Mouse (Mus musculus) limb, embryonic 11.5 days (tissue): ENCODE measurements around the gene Wwc2. TPM values are rescaled to one million over a fixed set of nuclear protein-coding genes. Genes with fewer than 3 reads are reported as not detected.

Experiments used
- ATAC-seq: fragments of 200-750 bp; cut with Nextera tagmentation; 2 replicates; pipeline ENCODE4 v1.8.0; 2017; ENCODE audit warnings: low read depth; ENCODE audit not compliant: insufficient number of reproducible peaks, low FRiP score, low TSS enrichment
- DNase-seq: peaks from one replicate; pipeline ENCODE4 v3.0.0-alpha.2; 2015; ENCODE audit warnings: low spot score
- H3K27ac ChIP-seq: fragments of 300-500 bp; sonication (generic); replicated peaks from 2 replicates; pipeline ENCODE4 v1.5.1; 2014; ENCODE audit warnings: low read depth, mild to moderate bottlenecking, low read length
- H3K27me3 ChIP-seq: fragments of 300-500 bp; sonication (generic); 2 replicates; pipeline ENCODE4 v1.6.1; 2014; ENCODE audit warnings: mild to moderate bottlenecking, low read length, mixed read lengths; ENCODE audit not compliant: control insufficient read depth, insufficient read depth
- H3K36me3 ChIP-seq: fragments of 300-500 bp; sonication (generic); 2 replicates; pipeline ENCODE4 v1.6.1; 2014; ENCODE audit warnings: mild to moderate bottlenecking, low read length, moderate library complexity, mixed read lengths; ENCODE audit not compliant: control insufficient read depth, insufficient read depth
- H3K4me1 ChIP-seq: fragments of 300-500 bp; sonication (generic); 2 replicates; pipeline ENCODE4 v1.6.1; 2014; ENCODE audit warnings: low read length, mixed read lengths; ENCODE audit not compliant: control insufficient read depth, insufficient read depth
- H3K4me2 ChIP-seq: fragments of 300-500 bp; sonication (generic); 2 replicates; pipeline ENCODE4 v1.6.1; 2014; ENCODE audit warnings: low read depth, mild to moderate bottlenecking, moderate library complexity; ENCODE audit not compliant: severe bottlenecking
- H3K4me3 ChIP-seq: fragments of 300-500 bp; sonication (generic); 2 replicates; pipeline ENCODE4 v1.5.1; 2014; ENCODE audit warnings: low read depth, low read length
- H3K9ac ChIP-seq: fragments of 300-500 bp; sonication (generic); 2 replicates; pipeline ENCODE4 v1.6.1; 2014; ENCODE audit warnings: mild to moderate bottlenecking, low read length
- H3K9me3 ChIP-seq: fragments of 300-500 bp; sonication (generic); 2 replicates; pipeline ENCODE4 v1.6.1; 2016; ENCODE audit warnings: low read length; ENCODE audit not compliant: control insufficient read depth
- WGBS: fragments of 180-500 bp; shearing (Covaris S2); extraction: QIAGEN DNeasy Blood & Tissue Kit; methylation state at CpG from one replicate; pipeline ENCODE4 v1.1.7; 2014; 5-methylcytosine and 5-hydroxymethylcytosine counted together
- polyA plus RNA-seq: library from polyadenylated mRNA; unstranded; fragments of >200 nt; fragmentation: Nextera tagmentation; extraction: Ambion mirVana; gene quantifications from 2 replicates; pipeline ENCODE4 v1.2.1, GENCODE M21; 2014

The Wwc2 gene
- polyA plus RNA-seq, 1 experiment from 2014 or later: 11.6 TPM

- Histone ChIP-seq H3K27ac (no peak overlapping the region), H3K9me3 (no peaks in the 10 kb centered on the region), H3K9ac (no peak overlapping the region), H3K4me1 (peaks cover 8% of the 10 kb centered on the region), H3K27me3 (no peaks in the 10 kb centered on the region), H3K36me3 (no peaks in the 10 kb centered on the region), H3K4me3 (no peak overlapping the region), H3K4me2 (no peak overlapping the region)
- WGBS: 64% methylated on average over 10 of the region's 10 CpGs
- DNase-seq (no peak), ATAC-seq (no peak)
Observed at GRCm38 (mm10) chr8:47943049-47943448, 47.7 kb downstream of the Wwc2 start.

- H3K9ac ChIP-seq: no peak overlapping the region
- no peak overlapping the region for H3K27ac ChIP-seq
- H3K4me2 ChIP-seq: no peak overlapping the region
- H3K9me3 ChIP-seq: no peaks in the 10 kb centered on the region
- H3K4me1 ChIP-seq: peaks cover 10% of the 10 kb centered on the region
- no peaks in the 10 kb centered on the region for H3K36me3 ChIP-seq
- no peak overlapping the region for H3K4me3 ChIP-seq
- DNase-seq (no peak), ATAC-seq (no peak)
- 63% methylated on average over 5 of the region's 5 CpGs for WGBS
- no peaks in the 10 kb centered on the region for H3K27me3 ChIP-seq
Observed at GRCm38 (mm10) chr8:47941028-47941427, 49.7 kb downstream of the Wwc2 start.

GRCm38 (mm10) chr8:47939933-47940870, 50.5 kb downstream of the Wwc2 start:
- H3K4me3 ChIP-seq: no peak overlapping the region
- H3K4me2 ChIP-seq: no peak overlapping the region
- no peaks in the 10 kb centered on the region for H3K9me3 ChIP-seq
- peaks cover 11% of the 10 kb centered on the region for H3K4me1 ChIP-seq
- no peaks in the 10 kb centered on the region for H3K36me3 ChIP-seq
- no peaks in the 10 kb centered on the region for H3K27me3 ChIP-seq
- DNase-seq (no peak), ATAC-seq (no peak)
- H3K27ac ChIP-seq: no peak overlapping the region
- no peak overlapping the region for H3K9ac ChIP-seq
- WGBS: 80% methylated on average over 10 of the region's 10 CpGs

- no peaks in the 10 kb centered on the region for H3K36me3 ChIP-seq
- H3K9ac ChIP-seq: no peak overlapping the region
- H3K27ac ChIP-seq: no peak overlapping the region
- DNase-seq (no peak), ATAC-seq (no peak)
- H3K9me3 ChIP-seq: no peaks in the 10 kb centered on the region
- no peak overlapping the region for H3K4me3 ChIP-seq
- peaks cover 11% of the 10 kb centered on the region for H3K4me1 ChIP-seq
- H3K4me2 ChIP-seq: no peak overlapping the region
- 90% methylated on average over 7 of the region's 7 CpGs for WGBS
- no peaks in the 10 kb centered on the region for H3K27me3 ChIP-seq
Observed at GRCm38 (mm10) chr8:47939217-47939616, 51.5 kb downstream of the Wwc2 start.

GRCm38 (mm10) chr8:47936386-47936785, 54.3 kb downstream of the Wwc2 start:
- Histone ChIP-seq H3K9me3 (no peaks in the 10 kb centered on the region), H3K4me3 (no peak overlapping the region), H3K9ac (no peak overlapping the region), H3K36me3 (no peaks in the 10 kb centered on the region), H3K27ac (no peak overlapping the region), H3K4me2 (no peak overlapping the region), H3K4me1 (peaks cover 26% of the 10 kb centered on the region), H3K27me3 (no peaks in the 10 kb centered on the region)
- 35% methylated on average over 9 of the region's 9 CpGs for WGBS
- DNase-seq (no peak), ATAC-seq (no peak)

GRCm38 (mm10) chr8:47935461-47935860, 55.3 kb downstream of the Wwc2 start:
- no peaks in the 10 kb centered on the region for H3K27me3 ChIP-seq
- no peak overlapping the region for H3K4me2 ChIP-seq
- 85% methylated on average over 5 of the region's 5 CpGs for WGBS
- peaks cover 20% of the 10 kb centered on the region for H3K4me1 ChIP-seq
- H3K9ac ChIP-seq: no peak overlapping the region
- DNase-seq: no peak
- ATAC-seq: no peak
- H3K36me3 ChIP-seq: no peaks in the 10 kb centered on the region
- H3K27ac ChIP-seq: no peak overlapping the region
- no peak overlapping the region for H3K4me3 ChIP-seq
- H3K9me3 ChIP-seq: no peaks in the 10 kb centered on the region

- Histone ChIP-seq H3K9ac (no peak overlapping the region), H3K9me3 (no peaks in the 10 kb centered on the region), H3K27me3 (no peaks in the 10 kb centered on the region), H3K4me2 (no peak overlapping the region), H3K4me3 (no peak overlapping the region), H3K36me3 (no peaks in the 10 kb centered on the region), H3K27ac (no peak overlapping the region), H3K4me1 (peaks cover 17% of the 10 kb centered on the region)
- WGBS: 95% methylated on average over 3 of the region's 3 CpGs
- ATAC-seq: no peak
- DNase-seq: no peak
Observed at GRCm38 (mm10) chr8:47933087-47933486, 57.6 kb downstream of the Wwc2 start.

- 62% methylated on average over 16 of the region's 16 CpGs for WGBS
- Histone ChIP-seq H3K4me2 (no peak overlapping the region), H3K36me3 (no peaks in the 10 kb centered on the region), H3K27ac (peak overlapping the region; percentile 58; the same call in 1 of the 2 replicates), H3K4me3 (no peak overlapping the region), H3K9ac (no peak overlapping the region), H3K27me3 (no peaks in the 10 kb centered on the region), H3K9me3 (no peaks in the 10 kb centered on the region), H3K4me1 (peaks cover 17% of the 10 kb centered on the region)
- DNase-seq (peak; percentile 39), ATAC-seq (peak; percentile 74; the same call in 1 of the 2 replicates)
Observed at GRCm38 (mm10) chr8:47932028-47932790, 58.5 kb downstream of the Wwc2 start.
